Mouse (Mus musculus) c-Kit-positive CD71-negative TER-119-negative erythroid progenitor cells, embryonic 14.5 days (primary cell): ENCODE data around the gene Mrps18b.
A peak's percentile ranks its signal among the peaks of the same experiment; 100 is the strongest.

Experiments used
- DNase-seq: peaks from one replicate; pipeline ENCODE4 v3.0.0-alpha.2; 2013; ENCODE audit warnings: low read depth

Gene Mrps18b

DNA sequence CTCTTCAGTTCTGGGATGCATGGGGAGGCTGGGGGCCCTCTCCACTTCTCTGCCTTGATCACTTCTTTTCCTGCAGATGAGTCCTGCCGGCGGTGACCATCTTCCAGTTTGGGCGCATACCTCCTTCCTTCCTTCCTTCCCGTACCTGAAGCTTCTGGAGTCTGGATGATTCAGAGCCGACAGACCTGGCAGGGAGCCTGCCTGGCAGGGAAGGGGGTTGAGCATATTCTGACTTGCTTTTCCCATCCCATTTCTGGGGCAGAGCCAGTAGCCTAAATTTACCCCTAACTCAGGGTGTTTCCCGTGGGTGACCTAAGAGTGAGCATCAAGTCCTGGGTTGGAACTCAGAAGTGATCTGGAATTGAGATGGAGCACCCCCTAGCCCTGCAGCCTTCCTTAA is 41.5 kb downstream of the Mrps18b start:
- DNase-seq = no peak

DNA sequence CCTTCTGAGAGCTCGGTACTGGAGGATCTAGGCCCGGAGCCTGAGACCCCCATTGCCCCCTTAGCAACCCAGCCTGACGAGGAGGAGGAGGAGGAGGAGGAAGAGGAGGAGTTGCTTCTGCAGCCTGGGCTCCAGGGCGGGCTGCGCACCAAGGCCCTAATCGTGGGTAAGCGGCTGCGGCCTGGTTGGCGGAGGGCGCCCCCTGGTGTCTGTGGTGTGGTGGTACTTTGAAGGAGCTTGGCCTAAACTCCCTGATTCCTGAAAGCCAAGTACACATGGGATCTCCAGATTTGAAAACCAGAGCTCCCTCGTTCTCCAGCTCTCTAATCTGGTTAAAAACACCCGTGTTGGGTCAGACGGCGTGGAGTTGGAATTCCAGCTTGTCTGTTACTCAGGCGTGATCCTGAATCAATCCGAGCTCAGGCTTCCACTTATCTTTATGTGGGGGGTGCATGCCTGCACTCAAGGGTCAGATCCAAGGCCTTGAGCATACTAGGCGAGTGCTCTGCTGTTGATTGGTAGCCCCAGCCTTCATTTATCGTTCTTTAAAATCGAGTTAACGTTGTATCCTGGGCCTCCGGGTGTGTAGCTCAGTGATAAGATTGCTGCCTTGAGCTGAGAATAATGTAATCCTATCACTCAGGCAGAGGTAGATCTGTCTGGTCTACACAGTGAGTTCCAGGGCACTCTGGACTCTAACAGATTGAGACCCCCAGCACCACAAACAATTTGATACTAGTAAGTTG is 42.2 kb downstream of the Mrps18b start:
- DNase-seq = no peak

DNA sequence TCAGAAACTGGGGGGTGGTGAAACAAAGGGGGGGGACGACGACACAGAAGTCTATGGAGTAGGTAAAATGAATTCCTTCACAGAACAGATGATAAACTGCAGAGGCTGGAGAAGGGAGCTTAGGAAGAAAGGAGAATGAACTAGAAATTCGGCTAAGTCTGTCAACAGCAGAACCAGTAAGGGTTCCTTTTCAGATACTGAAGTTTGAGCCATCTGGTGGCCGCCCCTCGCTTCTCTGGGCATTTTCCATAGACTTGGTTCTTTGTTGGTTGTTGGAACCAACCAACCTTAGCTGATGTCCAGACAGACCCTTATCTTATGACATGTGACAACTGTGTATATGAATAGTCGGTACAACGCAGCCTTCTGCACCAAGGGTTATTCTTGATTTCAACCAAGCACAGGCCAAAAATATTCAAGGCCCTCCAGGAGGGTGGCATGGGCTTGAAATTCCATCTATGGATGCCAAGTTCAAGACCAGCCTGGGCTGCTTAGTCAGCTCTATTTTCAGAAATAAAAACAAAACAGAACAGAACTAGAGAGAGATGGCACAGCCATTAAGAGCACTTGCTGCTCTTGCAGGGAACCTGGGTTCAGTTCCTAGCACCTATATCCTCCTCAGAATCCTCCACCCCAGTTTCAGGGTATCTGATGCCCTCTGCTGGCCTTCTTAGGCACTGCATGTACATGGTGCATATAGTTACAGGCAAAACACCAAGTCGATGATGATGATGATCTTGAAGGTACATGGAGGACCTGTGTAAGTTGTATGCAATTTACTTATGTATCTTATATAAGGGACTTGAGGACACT is 45.1 kb downstream of the Mrps18b start:
- no peak for DNase-seq

DNA sequence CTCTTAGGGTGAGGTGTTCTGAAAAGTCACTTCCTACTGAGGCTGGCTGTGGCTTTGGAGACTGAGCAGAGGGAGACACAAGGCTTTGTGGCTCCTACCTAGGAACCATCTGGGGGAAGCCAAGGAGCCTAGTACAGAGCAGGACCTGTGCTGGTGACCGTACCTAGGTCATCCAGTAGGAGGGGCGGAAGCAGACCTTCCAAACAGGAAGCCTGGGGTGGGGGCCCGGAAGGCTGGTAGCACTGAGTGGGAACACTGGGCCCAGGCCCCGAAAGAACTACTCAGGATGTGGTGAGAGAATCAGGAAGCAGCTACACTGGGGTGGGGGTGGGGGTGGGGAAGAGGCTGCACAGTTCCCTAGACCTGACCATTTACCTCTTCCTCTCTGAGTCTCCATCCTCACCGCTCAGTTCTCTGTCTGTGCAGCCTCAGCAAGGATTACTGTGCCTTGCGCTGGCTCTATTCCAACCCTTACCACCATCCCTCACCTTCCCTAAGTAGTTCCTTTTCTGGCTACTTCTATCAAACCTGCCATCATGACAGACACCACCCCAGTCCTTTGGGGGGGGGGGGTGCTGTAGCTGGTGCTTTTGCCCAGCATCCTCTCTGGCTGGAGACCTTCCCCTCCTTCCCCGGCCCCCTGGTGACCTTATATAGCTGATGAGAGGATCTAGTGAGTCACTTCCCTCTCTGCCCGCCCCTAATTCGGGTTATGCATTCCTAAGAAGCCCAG is 45.9 kb downstream of the Mrps18b start:
- peak; percentile 83 for DNase-seq

DNA sequence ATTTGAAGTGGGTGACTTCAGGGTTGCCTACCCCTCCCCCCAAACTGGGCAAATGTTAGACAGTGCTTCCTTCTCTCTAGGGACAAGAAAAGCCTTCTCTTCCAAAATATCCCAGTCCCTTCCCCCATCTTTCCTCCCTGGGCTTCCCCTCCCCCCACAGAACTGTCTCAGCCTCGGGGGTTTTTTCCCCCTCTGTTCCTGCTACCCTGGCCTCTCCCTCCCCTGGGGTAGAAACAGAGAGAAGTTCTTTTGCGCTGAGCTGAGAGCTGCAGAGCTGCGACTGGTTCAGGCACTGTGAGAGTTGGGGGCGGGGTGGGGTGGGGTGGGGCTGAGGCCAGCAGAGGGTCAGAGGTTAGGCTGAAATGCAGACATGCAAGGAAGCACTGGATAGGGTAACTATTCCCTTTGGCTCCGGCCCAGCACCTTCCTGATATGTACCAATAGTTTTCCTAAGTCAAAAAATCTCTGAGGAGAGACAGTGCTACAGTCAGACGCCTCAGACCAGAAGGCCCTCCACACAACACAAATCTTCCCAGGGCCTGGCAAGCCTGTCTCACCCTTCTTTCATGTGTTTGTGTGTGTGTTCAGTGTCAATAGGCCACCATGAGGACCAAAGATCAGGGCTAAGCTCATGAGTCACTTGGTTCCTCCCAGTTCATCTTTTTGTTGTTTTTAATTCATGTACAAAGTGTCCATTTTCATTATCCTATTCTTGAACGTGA is 46.7 kb downstream of the Mrps18b start:
- no peak for DNase-seq

DNA sequence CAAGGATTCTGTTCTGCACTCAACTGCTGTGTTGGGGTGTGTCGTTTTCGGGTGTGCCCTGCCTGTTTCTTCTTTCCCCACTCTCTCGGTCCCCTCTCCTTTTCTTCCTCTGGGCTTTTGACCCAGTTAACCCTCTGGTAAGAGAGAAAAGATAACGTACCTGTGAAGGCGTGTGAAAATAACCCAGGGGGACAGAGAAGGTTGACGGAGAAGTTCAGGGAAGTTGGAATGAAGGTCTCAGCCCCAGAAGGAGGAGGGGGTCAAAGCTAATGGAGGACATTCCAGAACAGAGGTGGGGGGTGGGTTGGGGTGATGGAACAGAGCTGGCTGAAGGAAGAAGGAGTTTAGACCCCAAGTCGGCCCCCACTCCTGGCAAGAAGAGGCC is 47.2 kb downstream of the Mrps18b start:
- no peak for DNase-seq

DNA sequence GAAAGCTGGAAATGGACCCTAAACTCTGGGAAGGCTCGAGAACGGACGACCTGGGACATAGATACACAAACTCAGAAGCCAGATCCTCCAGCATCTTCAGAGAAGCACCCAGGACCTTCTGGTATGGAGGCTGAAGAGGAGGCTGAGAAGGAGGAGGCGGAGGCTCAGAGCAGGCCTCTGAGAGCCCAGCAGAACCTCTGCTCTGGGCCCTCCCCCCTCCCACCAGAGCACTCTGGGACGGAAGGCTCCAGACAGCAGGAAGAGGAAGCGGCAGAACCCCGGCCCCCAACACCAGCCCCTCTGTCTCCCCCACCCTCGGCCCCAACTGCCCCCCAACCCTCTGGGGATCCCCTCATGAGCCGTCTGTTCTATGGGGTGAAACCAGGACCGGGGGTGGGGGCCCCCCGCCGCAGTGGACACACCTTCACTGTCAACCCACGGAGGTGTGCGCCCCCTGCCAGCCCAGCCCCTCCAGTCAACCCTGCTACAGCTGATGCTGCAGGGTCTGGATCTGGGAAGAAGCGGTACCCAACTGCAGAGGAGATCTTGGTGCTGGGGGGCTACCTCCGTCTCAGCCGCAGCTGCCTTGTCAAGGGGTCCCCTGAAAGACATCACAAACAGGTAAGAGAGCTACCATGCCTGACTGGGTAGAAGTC is 47.9 kb downstream of the Mrps18b start:
- no peak for DNase-seq

DNA sequence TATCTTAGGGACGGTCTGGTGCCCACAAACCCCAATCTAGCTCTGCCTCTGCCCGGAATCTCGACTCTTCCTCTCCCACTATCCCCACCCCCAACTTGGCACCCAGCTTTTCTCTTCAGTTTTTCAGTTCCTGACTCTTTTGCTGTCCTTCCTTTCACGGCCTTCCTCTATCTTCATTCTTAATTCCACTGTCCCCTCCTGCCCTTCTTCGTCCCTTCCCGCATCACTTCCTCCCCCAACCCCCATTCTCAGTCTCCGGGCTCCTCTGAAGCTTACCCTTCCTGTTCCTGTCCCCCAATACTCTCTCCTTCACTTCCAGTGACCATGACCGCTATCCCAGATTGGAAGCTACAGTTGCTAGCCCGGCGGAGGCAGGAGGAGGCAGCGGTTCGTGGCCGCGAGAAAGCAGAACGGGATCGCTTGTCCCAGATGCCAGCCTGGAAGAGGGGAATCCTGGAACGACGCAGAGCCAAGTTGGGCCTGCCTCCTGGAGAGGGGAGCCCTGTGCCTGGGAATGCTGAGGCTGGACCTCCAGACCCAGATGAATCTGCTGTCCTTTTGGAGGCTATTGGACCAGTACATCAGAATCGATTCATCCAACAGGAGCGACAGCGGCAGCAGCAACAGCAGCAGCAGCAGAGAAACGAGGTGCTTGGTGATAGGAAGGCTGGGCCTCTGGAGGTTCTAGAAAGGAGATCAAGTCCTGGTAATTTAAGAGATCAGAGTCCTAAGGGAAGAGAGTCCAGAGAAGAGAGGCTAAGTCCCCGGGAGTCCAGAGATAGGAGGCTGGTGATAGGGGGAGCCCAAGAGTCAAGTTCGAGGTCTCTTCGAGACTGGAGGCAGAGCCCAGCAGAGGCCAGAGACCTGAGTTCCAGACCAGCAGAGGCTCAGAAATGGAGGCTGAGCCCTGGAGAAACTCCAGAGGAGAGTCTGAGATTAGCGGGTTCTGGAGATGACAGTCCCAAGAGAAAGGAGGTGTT is 49.0 kb downstream of the Mrps18b start:
- DNase-seq = no peak

DNA sequence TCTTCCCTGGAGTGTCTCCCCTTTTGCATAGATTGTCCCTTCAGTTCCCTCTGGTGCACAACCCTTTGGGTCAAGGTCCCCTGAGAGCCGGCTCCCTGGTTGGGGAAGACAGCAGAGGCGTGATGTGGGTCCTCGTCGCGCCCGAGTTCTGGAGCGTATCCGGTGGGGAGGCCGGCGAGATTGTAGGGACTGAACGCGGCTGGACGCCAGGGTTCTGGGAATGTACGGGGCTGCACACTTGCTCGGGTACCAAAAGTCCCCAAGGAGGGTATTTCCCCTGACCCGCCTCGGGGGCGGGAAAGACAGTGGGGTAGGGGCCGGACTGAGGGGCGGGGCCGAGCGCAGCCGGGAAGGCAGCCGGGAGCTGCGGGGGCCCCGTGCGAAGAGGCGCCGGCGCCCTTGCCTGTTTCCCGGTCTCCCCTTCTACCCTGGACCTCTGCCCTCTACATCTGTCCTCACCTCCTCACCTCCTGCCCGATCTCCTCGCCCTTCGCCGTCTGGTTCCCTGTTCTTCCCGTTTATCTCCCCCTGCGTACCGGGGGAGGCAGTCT is 49.8 kb downstream of the Mrps18b start:
- DNase-seq = no peak

DNA sequence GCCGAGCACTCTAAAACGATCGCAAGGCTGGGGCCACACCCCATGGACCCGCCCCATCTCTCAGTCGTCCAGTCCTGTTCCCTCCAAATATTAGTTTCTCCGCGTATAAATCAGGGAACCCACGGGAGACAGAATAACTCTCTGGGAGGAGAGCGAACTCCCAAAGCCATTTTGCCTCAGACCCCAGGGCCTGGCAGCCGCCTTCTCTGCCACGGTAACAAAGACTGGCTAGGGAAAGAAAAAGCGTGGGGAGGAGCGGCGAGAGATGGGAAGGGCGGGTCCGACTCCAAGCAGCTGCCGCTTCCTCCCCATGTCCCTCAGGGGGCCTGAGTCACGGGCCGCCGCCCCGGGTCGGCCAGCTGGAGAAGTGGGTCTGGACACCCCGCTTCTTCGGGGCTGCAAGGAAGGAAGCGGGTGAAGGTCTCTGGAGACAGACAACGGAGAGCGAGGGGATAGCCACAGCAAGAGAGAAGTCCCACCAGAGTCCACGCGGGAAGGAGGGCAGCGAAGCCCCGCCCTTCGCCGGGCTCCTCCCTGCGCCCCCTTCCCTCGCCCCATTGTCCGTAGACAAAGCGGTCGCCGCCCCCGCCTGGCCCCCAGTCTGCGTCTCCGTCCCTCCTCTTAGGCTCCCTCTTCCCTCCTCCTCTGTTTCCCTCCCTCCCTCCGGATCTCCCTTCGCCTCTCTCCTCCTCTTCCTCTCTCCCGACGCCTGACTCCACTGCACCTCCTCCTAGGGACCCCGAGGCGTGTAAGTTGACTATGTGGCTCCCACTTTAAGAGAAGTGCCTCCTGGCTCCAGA is 50.5 kb downstream of the Mrps18b start, which contains the start of gene Ppp1r18:
Ppp1r18 (plus strand) TSS at position 113 of the 800 bp plus-strand sequence.
- peak; percentile 54 for DNase-seq

DNA sequence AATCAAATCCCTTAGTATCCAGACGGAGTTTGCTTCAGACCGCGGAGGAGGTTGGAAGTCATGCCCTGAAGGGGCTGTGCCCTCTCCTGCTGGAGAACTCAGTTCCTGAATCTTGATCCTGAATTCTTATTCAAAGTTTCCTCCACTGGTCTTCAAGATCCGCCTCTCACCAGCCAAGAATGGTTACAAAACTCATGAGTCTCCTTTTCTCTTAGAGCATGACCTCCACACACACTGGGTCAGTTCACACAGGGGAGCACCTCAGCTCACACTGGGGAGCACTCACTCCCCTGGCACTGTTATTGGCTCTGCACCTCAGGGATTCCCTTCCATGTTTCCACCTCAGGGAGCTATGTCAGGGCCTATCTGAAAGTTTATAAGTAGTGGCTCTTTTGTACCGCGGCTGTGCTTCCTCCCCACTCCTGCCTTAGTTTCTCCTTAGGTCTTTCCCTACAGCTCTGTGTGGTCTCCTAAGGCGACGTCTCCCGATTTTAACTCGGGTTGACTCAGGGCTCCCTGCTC is 51.3 kb downstream of the Mrps18b start:
- DNase-seq = no peak

DNA sequence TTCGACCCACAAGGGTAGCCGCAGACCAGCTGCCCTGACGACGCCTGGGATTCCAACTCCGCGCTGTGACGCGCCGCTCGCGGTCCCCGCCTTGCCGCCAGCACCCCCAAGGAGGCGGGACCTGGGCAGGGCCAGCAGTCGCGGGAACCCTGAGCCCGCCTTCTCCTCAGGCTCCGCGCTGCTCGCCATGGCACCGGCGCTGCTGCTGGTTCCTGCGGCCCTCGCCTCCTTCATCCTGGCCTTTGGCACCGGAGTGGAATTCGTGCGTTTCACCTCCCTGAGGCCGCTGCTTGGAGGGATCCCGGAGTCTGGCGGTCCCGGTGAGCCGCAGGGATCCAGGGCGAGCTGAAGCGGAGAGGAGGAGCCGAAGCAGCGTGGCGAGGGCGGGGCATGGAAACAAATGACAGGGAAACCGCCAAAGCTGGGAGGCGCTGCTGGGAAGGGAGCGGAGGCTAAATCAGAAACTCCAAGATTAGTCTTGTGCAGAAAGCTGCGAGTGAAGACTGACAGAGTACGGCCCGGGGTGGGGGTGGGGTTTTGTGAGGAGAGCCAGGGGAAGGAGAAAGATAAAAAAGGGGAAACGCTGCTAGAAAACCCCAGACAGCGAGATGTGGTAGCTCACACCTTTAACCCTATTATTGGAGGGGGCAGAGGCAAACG is 54.9 kb downstream of the Mrps18b start, which contains the start of gene Nrm:
Nrm (plus strand) TSS at position 121 of the 660 bp plus-strand sequence.
- DNase-seq = peak; percentile 79

DNA sequence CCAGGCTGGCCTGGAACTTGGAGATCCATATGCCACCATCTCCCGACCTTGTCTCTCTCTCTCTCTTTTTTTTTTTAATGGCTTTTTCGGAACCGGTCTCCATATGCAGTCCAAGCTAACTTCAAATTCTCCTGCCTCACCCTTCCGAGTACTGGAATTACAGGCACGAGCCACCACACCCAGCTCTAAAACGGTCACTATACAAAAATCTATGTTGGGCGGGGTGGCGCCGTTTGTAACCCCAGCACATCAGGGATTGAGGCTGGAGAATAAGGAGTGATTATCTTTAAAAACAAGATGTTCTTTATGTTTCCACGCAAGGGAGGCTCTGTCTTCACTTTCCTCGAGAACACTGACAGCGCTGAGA is 55.4 kb downstream of the Mrps18b start:
- no peak for DNase-seq
